Mouse (Mus musculus): ENCODE measurements around the gene Vps35l.

DNA sequence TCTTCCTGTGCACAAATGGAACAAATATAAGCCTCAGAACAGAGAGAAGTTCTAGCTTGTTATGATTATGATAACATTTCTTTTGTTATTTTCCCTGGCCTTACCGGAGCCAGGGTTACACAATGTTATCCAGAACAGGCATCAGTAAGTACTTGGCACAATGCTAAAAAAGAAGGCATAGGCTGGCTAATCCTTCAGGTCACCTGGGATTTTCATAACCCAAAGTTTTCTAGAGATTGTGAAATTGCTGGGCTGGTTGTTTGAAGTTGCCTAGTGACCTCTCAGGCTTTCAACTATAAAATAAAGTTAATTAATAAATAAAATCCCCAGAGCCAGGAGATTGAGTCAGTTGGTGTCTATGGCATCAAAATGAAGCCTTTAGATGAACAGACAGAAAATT lies 25.2 kb upstream of the Vps35l start:
- no peak for TF ChIP-seq GATA1 (IDR thresholded peaks at IDR 0.05; ENCODE audit: low read length)
- no peak for TF ChIP-seq TAL1 (IDR thresholded peaks at IDR 0.05; ENCODE audit: low read length)

Measured in erythroblast, embryonic 14.5 days (primary cell).